Mouse (Mus musculus): ENCODE data around the gene Gm38392. TPM values are rescaled to one million over a fixed set of nuclear protein-coding genes. Genes with fewer than 3 reads are reported as not detected.

Gene Gm38392
- polyA plus RNA-seq, 1 experiment from 2014 or later: not detected

GRCm38 (mm10) chr3:88198505-88199020 lies 88.4 kb downstream of the Gm38392 start:
- Histone ChIP-seq H3K36me3 (replicated peaks) (no peaks in the 10 kb centered on the region), H3K27ac (peak overlapping the region; percentile 98), H3K4me1 (peaks cover 90% of the 10 kb centered on the region), H3K9me3 (peaks cover 3% of the 10 kb centered on the region; the same call in 1 of the 2 replicates), H3K27me3 (ENCODE audit: poor library complexity, severe bottlenecking) (peaks cover 100% of the 10 kb centered on the region), H3K4me3 (peak overlapping the region; percentile 78)
- WGBS: under 1% methylated on average over 9 of the region's 9 CpGs
- peak; percentile 66 for DNase-seq (ENCODE audit: extremely low spot score, low spot score)

- H3K4me1 ChIP-seq: peaks cover 85% of the 10 kb centered on the region
- no peaks in the 10 kb centered on the region for H3K36me3 ChIP-seq (replicated peaks)
- H3K27ac ChIP-seq: peak overlapping the region; percentile 98
- WGBS: 2% methylated on average over 10 of the region's 10 CpGs
- peak; percentile 78 for DNase-seq (ENCODE audit: extremely low spot score, low spot score)
- peaks cover 100% of the 10 kb centered on the region for H3K27me3 ChIP-seq (ENCODE audit: poor library complexity, severe bottlenecking)
- peaks cover 6% of the 10 kb centered on the region; the same call in 1 of the 2 replicates for H3K9me3 ChIP-seq
- H3K4me3 ChIP-seq: peak overlapping the region; percentile 78
Observed at GRCm38 (mm10) chr3:88197741-88198504, 89.1 kb downstream of the Gm38392 start.

Small RNA genes within 50 kb of the gene (microRNA-seq; reads per million reads assigned to microRNA genes)
- not detected for gene Gm25641
- 43.1 reads per million, percentile 40 among the genes with 10 or more reads in this experiment for gene Mir3093
- gene Mir9-1: not detected

Other genes with a start within 250 kb of the Gm38392 start
- gene Gpatch4, start 244.1 kb downstream of the Gm38392 start, polyA plus RNA-seq (2016; fragmentation: Nextera tagmentation; extraction: Ambion mirVana): 52.4 and 54.5 TPM in 2 replicates
- 125 and 134 TPM in 2 replicates for gene Naxe, start 228.7 kb downstream of the Gm38392 start, polyA plus RNA-seq (2016; fragmentation: Nextera tagmentation; extraction: Ambion mirVana)
- not detected in 2 replicates for gene Ttc24, start 208.9 kb downstream of the Gm38392 start, polyA plus RNA-seq (2016; fragmentation: Nextera tagmentation; extraction: Ambion mirVana)
- gene Iqgap3, start 205.2 kb downstream of the Gm38392 start, polyA plus RNA-seq (2016; fragmentation: Nextera tagmentation; extraction: Ambion mirVana): 30.3 and 30.4 TPM in 2 replicates
- 9.4 and 11.1 TPM in 2 replicates for gene Mef2d, start 144.8 kb downstream of the Gm38392 start, polyA plus RNA-seq (2016; fragmentation: Nextera tagmentation; extraction: Ambion mirVana)
- 0.37 and 0.38 TPM in 2 replicates for gene Rhbg, start 32.5 kb downstream of the Gm38392 start, polyA plus RNA-seq (2016; fragmentation: Nextera tagmentation; extraction: Ambion mirVana)
- gene Tsacc, start 9.8 kb upstream of the Gm38392 start, polyA plus RNA-seq (2016; fragmentation: Nextera tagmentation; extraction: Ambion mirVana): 14.3 TPM in 2 replicates
- gene Cct3, start 9.9 kb upstream of the Gm38392 start, polyA plus RNA-seq (2016; fragmentation: Nextera tagmentation; extraction: Ambion mirVana): 874 and 908 TPM in 2 replicates
- 114 and 124 TPM in 2 replicates for gene Glmp, start 37.8 kb upstream of the Gm38392 start, polyA plus RNA-seq (2016; fragmentation: Nextera tagmentation; extraction: Ambion mirVana)
- gene Tmem79, start 48.9 kb upstream of the Gm38392 start, polyA plus RNA-seq (2016; fragmentation: Nextera tagmentation; extraction: Ambion mirVana): 2.7 and 3.3 TPM in 2 replicates
- 81.7 and 85.6 TPM in 2 replicates for gene Smg5, start 49.0 kb upstream of the Gm38392 start, polyA plus RNA-seq (2016; fragmentation: Nextera tagmentation; extraction: Ambion mirVana)
- 1.1 and 1.2 TPM in 2 replicates for gene Paqr6, start 77.4 kb upstream of the Gm38392 start, polyA plus RNA-seq (2016; fragmentation: Nextera tagmentation; extraction: Ambion mirVana)
- 0.10 and 0.24 TPM in 2 replicates for gene Bglap3, start 85.5 kb upstream of the Gm38392 start, polyA plus RNA-seq (2016; fragmentation: Nextera tagmentation; extraction: Ambion mirVana)
- gene Bglap2, start 91.5 kb upstream of the Gm38392 start, polyA plus RNA-seq (2016; fragmentation: Nextera tagmentation; extraction: Ambion mirVana): not detected in 2 replicates
- 0.84 TPM in 1 of 2 replicates, not detected in the other for gene Bglap, start 97.3 kb upstream of the Gm38392 start, polyA plus RNA-seq (2016; fragmentation: Nextera tagmentation; extraction: Ambion mirVana)
- 177 and 181 TPM in 2 replicates for gene Pmf1, start 123.1 kb upstream of the Gm38392 start, polyA plus RNA-seq (2016; fragmentation: Nextera tagmentation; extraction: Ambion mirVana)
- gene Slc25a44, start 137.9 kb upstream of the Gm38392 start, polyA plus RNA-seq (2016; fragmentation: Nextera tagmentation; extraction: Ambion mirVana): 17.9 and 20.0 TPM in 2 replicates
- gene Sema4a, start 174.0 kb upstream of the Gm38392 start, polyA plus RNA-seq (2016; fragmentation: Nextera tagmentation; extraction: Ambion mirVana): 5.9 and 6.7 TPM in 2 replicates
- 11.6 and 11.8 TPM in 2 replicates for gene Lmna, start 222.7 kb upstream of the Gm38392 start, polyA plus RNA-seq (2016; fragmentation: Nextera tagmentation; extraction: Ambion mirVana)
- gene Mex3a, start 245.2 kb upstream of the Gm38392 start, polyA plus RNA-seq (2016; fragmentation: Nextera tagmentation; extraction: Ambion mirVana): 27.4 and 28.6 TPM in 2 replicates